Mouse (Mus musculus): Measurements from ENCODE around the gene Pomt1. TPM values are rescaled to one million over a fixed set of nuclear protein-coding genes. Genes with fewer than 3 reads are reported as not detected.

Pomt1 gene
- polyA plus RNA-seq, 1 experiment from 2014 or later, result 24.9 TPM

GRCm38 (mm10) chr2:32236760-32237487 lies 534 bp downstream of the Pomt1 start:
- WGBS, result under 1% methylated on average over 20 of the region's 20 CpGs
- no peaks in the 10 kb centered on the region for H3K9me3 ChIP-seq
- ATAC-seq (ENCODE audit: low FRiP score), result peak; percentile 70
- peak overlapping the region; percentile 59 for H3K4me3 ChIP-seq
- H3K4me1 ChIP-seq (replicated peaks), result peaks cover 28% of the 10 kb centered on the region
- H3K36me3 ChIP-seq, result peaks cover 41% of the 10 kb centered on the region
- peak overlapping the region; percentile 84 for H3K9ac ChIP-seq
- no peaks in the 10 kb centered on the region for H3K27me3 ChIP-seq
- peak overlapping the region; percentile 92 for H3K4me2 ChIP-seq
- H3K27ac ChIP-seq, result peak overlapping the region; percentile 88

GRCm38 (mm10) chr2:32237571-32237970 lies 1.2 kb downstream of the Pomt1 start:
- ATAC-seq (ENCODE audit: low FRiP score), result no peak
- H3K36me3 ChIP-seq, result peaks cover 38% of the 10 kb centered on the region
- H3K4me3 ChIP-seq, result peak overlapping the region; percentile 59
- peaks cover 28% of the 10 kb centered on the region for H3K4me1 ChIP-seq (replicated peaks)
- WGBS, result 44% methylated on average over 4 of the region's 4 CpGs
- no peaks in the 10 kb centered on the region for H3K27me3 ChIP-seq
- H3K27ac ChIP-seq, result peak overlapping the region; percentile 88; the same call in 1 of the 2 replicates
- peak overlapping the region; percentile 92 for H3K4me2 ChIP-seq
- peak overlapping the region; percentile 84 for H3K9ac ChIP-seq
- no peaks in the 10 kb centered on the region for H3K9me3 ChIP-seq

- no peak for ATAC-seq (ENCODE audit: low FRiP score)
- no peak overlapping the region for H3K4me3 ChIP-seq
- 94% methylated on average over 9 of the region's 9 CpGs for WGBS
Measured at GRCm38 (mm10) chr2:32238708-32239435, 2.5 kb downstream of the Pomt1 start.

GRCm38 (mm10) chr2:32240591-32240990 lies 4.2 kb downstream of the Pomt1 start:
- WGBS, result 88% methylated on average over 5 of the region's 5 CpGs
- H3K4me1 ChIP-seq (replicated peaks), result peaks cover 15% of the 10 kb centered on the region

More at GRCm38 (mm10) chr2:32238708-32239435, 2.5 kb downstream of the Pomt1 start:
- no peak overlapping the region for H3K9ac ChIP-seq
- peaks cover 28% of the 10 kb centered on the region for H3K4me1 ChIP-seq (replicated peaks)
- no peaks in the 10 kb centered on the region for H3K27me3 ChIP-seq
- peaks cover 38% of the 10 kb centered on the region for H3K36me3 ChIP-seq
- H3K27ac ChIP-seq, result no peak overlapping the region
- H3K4me2 ChIP-seq, result no peak overlapping the region
- no peaks in the 10 kb centered on the region for H3K9me3 ChIP-seq

GRCm38 (mm10) chr2:32242986-32243385 lies 6.6 kb downstream of the Pomt1 start:
- no peak overlapping the region for H3K4me3 ChIP-seq
- ATAC-seq (ENCODE audit: low FRiP score), result no peak
- H3K36me3 ChIP-seq, result peaks cover 70% of the 10 kb centered on the region
- no peaks in the 10 kb centered on the region for H3K9me3 ChIP-seq
- WGBS, result 89% methylated on average over 4 of the region's 4 CpGs
- no peak overlapping the region for H3K27ac ChIP-seq
- H3K4me1 ChIP-seq (replicated peaks), result 0 out of 2 replicates have a peak, but pooled peaks cover 1% of the 10 kb centered on the region
- no peak overlapping the region for H3K4me2 ChIP-seq
- no peak overlapping the region for H3K9ac ChIP-seq
- no peaks in the 10 kb centered on the region for H3K27me3 ChIP-seq

More at GRCm38 (mm10) chr2:32240591-32240990, 4.2 kb downstream of the Pomt1 start:
- Histone ChIP-seq H3K4me2 (no peak overlapping the region), H3K4me3 (no peak overlapping the region), H3K9me3 (no peaks in the 10 kb centered on the region), H3K36me3 (peaks cover 48% of the 10 kb centered on the region), H3K27me3 (no peaks in the 10 kb centered on the region), H3K9ac (no peak overlapping the region), H3K27ac (no peak overlapping the region)
- ATAC-seq (ENCODE audit: low FRiP score), result no peak

GRCm38 (mm10) chr2:32246741-32247140 lies 10.4 kb downstream of the Pomt1 start:
- no peaks in the 10 kb centered on the region for H3K9me3 ChIP-seq
- H3K27ac ChIP-seq, result no peak overlapping the region
- WGBS, result 86% methylated on average over 4 of the region's 4 CpGs
- H3K4me2 ChIP-seq, result no peak overlapping the region
- no peaks in the 10 kb centered on the region for H3K27me3 ChIP-seq
- H3K36me3 ChIP-seq, result peaks cover 95% of the 10 kb centered on the region
- no peak for ATAC-seq (ENCODE audit: low FRiP score)
- H3K4me3 ChIP-seq, result no peak overlapping the region
- H3K9ac ChIP-seq, result no peak overlapping the region
- no peaks in the 10 kb centered on the region for H3K4me1 ChIP-seq (replicated peaks)

- Histone ChIP-seq H3K27ac (no peak overlapping the region), H3K36me3 (peaks cover 97% of the 10 kb centered on the region), H3K9me3 (no peaks in the 10 kb centered on the region), H3K4me1 (replicated peaks) (no peaks in the 10 kb centered on the region), H3K27me3 (no peaks in the 10 kb centered on the region), H3K9ac (no peak overlapping the region), H3K4me3 (no peak overlapping the region), H3K4me2 (no peak overlapping the region)
- WGBS, result 84% methylated on average over 10 of the region's 10 CpGs
- no peak for ATAC-seq (ENCODE audit: low FRiP score)
Measured at GRCm38 (mm10) chr2:32248377-32249361, 12.3 kb downstream of the Pomt1 start.

- H3K27me3 ChIP-seq, result no peaks in the 10 kb centered on the region
- H3K36me3 ChIP-seq, result peaks cover 95% of the 10 kb centered on the region
- H3K4me1 ChIP-seq (replicated peaks), result no peaks in the 10 kb centered on the region
- H3K4me2 ChIP-seq, result no peak overlapping the region
- 94% methylated on average over 12 of the region's 12 CpGs for whole genome bisulfite sequencing
- no peak overlapping the region for H3K4me3 ChIP-seq
- ATAC-seq (ENCODE audit: low FRiP score), result no peak
- H3K9ac ChIP-seq, result no peak overlapping the region
- no peaks in the 10 kb centered on the region for H3K9me3 ChIP-seq
- no peak overlapping the region for H3K27ac ChIP-seq
Measured at GRCm38 (mm10) chr2:32251791-32252527, 15.6 kb downstream of the Pomt1 start.

- Histone ChIP-seq H3K4me2 (no peak overlapping the region), H3K9ac (no peak overlapping the region), H3K4me1 (replicated peaks) (no peaks in the 10 kb centered on the region), H3K27ac (no peak overlapping the region), H3K4me3 (no peak overlapping the region), H3K36me3 (peaks cover 95% of the 10 kb centered on the region), H3K27me3 (no peaks in the 10 kb centered on the region), H3K9me3 (no peaks in the 10 kb centered on the region)
- WGBS, result 96% methylated on average over 5 of the region's 5 CpGs
- no peak for ATAC-seq (ENCODE audit: low FRiP score)
Measured at GRCm38 (mm10) chr2:32252658-32253057, 16.3 kb downstream of the Pomt1 start.

- no peak overlapping the region for H3K9ac ChIP-seq
- no peaks in the 10 kb centered on the region for H3K4me1 ChIP-seq (replicated peaks)
- no peaks in the 10 kb centered on the region for H3K27me3 ChIP-seq
- no peak overlapping the region for H3K4me3 ChIP-seq
- ATAC-seq (ENCODE audit: low FRiP score), result no peak
- H3K4me2 ChIP-seq, result no peak overlapping the region
- peaks cover 95% of the 10 kb centered on the region for H3K36me3 ChIP-seq
- no peak overlapping the region for H3K27ac ChIP-seq
- WGBS, result 90% methylated on average over 1 of the region's 1 CpGs
- no peaks in the 10 kb centered on the region for H3K9me3 ChIP-seq
Measured at GRCm38 (mm10) chr2:32253352-32253751, 17.0 kb downstream of the Pomt1 start.

GRCm38 (mm10) chr2:32254563-32254962 lies 18.2 kb downstream of the Pomt1 start:
- Histone ChIP-seq H3K36me3 (peaks cover 83% of the 10 kb centered on the region), H3K27me3 (no peaks in the 10 kb centered on the region), H3K4me3 (no peak overlapping the region), H3K4me1 (replicated peaks) (peaks cover 11% of the 10 kb centered on the region), H3K9me3 (no peaks in the 10 kb centered on the region), H3K27ac (no peak overlapping the region), H3K4me2 (no peak overlapping the region), H3K9ac (no peak overlapping the region)
- no peak for ATAC-seq (ENCODE audit: low FRiP score)
- 87% methylated on average over 5 of the region's 5 CpGs for WGBS
